Mouse (Mus musculus): Measurements from ENCODE around the gene Ptgs1.

GRCm38 (mm10) chr2:36237557-36237956 is 7.3 kb downstream of the Ptgs1 start:
- TF ChIP-seq CTCF (IDR thresholded peaks at IDR 0.05; ENCODE audit: control insufficient read depth, insufficient read depth, insufficient replicate concordance, low read depth, low read length) = no peak
- TF ChIP-seq POLR2A (IDR thresholded peaks at IDR 0.05; ENCODE audit: control insufficient read depth, low read depth, low read length) = no peak

All from testis, adult 2 months (tissue).